Mouse (Mus musculus) spleen, adult 2 months (tissue): Measurements from ENCODE around the gene Ferd3l. TPM values are rescaled to one million over a fixed set of nuclear protein-coding genes. Genes with fewer than 3 reads are reported as not detected.

ENCODE experiments used
- DNase-seq, 2 experiments: peaks; one replicate each; pipeline versions ENCODE4 v3.0.0 to v3.0.0-alpha.2; 2012 to 2021; ENCODE audit warnings: low spot score in 2 of 2, low read depth in 1 of 2
- H3K27ac ChIP-seq: fragments of 200-500 bp; 2 replicates; pipeline ENCODE4 v1.5.1; 2012; ENCODE audit warnings: low read length, inconsistent platforms; ENCODE audit not compliant: insufficient read depth
- H3K27me3 ChIP-seq: fragments of 200-500 bp; 2 replicates; pipeline ENCODE4 v1.6.1; 2012; ENCODE audit warnings: mild to moderate bottlenecking, moderate library complexity, low read length, inconsistent platforms; ENCODE audit not compliant: control insufficient read depth, insufficient read depth
- H3K36me3 ChIP-seq: fragments of 200-500 bp; 2 replicates; pipeline ENCODE4 v1.6.1; 2012; ENCODE audit warnings: mild to moderate bottlenecking, low read length, inconsistent platforms; ENCODE audit not compliant: control insufficient read depth, insufficient read depth
- H3K4me1 ChIP-seq: fragments of 200-500 bp; 2 replicates; pipeline ENCODE4 v1.6.1; 2011; ENCODE audit warnings: inconsistent platforms; ENCODE audit not compliant: control insufficient read depth, insufficient read depth, insufficient read length
- H3K4me3 ChIP-seq: fragments of 200-500 bp; 2 replicates; pipeline ENCODE4 v1.5.1; 2011; ENCODE audit warnings: mild to moderate bottlenecking, inconsistent platforms; ENCODE audit not compliant: insufficient read depth, insufficient read length; ENCODE audit errors: extremely low read depth
- CTCF ChIP-seq: fragments of 200-500 bp; IDR thresholded peaks from 2 replicates; pipeline ENCODE4 v1.5.1; 2011; ENCODE audit warnings: mild to moderate bottlenecking, inconsistent platforms; ENCODE audit not compliant: insufficient read depth, insufficient read length, insufficient replicate concordance; ENCODE audit errors: extremely low read depth
- POLR2A ChIP-seq: fragments of 200-500 bp; IDR thresholded peaks from 2 replicates; pipeline ENCODE4 v1.6.1; 2011; ENCODE audit warnings: low read depth, low read length, inconsistent platforms
- WGBS: fragments of 180-500 bp; shearing (Covaris S2); methylation state at CpG from one replicate; pipeline ENCODE4 v1.1.7; 2018; 5-methylcytosine and 5-hydroxymethylcytosine counted together
- polyA plus RNA-seq: library from polyadenylated mRNA; depleted of rRNA; stranded (reverse); fragments of >200 nt; gene quantifications from 2 replicates; pipeline ENCODE4 v1.2.3, GENCODE M21; 2012; rRNA removed

Gene Ferd3l
- polyA plus RNA-seq: not detected in 2 replicates

GRCm38 (mm10) chr12:33928331-33929192 lies at the start of gene Ferd3l:
TSS of gene Ferd3l (plus strand) at chr12:33928425.
- H3K27ac ChIP-seq: no peak within 1 kb of the TSS
- no peaks in the 10 kb centered on the region for H3K4me1 ChIP-seq
- H3K27me3 ChIP-seq: peaks cover 6% of the 10 kb centered on the region; the same call in 1 of the 2 replicates
- no peak for DNase-seq
- WGBS: 6% methylated on average over 39 of the region's 39 CpGs
- no peak within 1 kb of the TSS for H3K4me3 ChIP-seq
- TF ChIP-seq CTCF (no peak), POLR2A (no peak)
- H3K36me3 ChIP-seq: no peaks in the 10 kb centered on the region

DNA sequence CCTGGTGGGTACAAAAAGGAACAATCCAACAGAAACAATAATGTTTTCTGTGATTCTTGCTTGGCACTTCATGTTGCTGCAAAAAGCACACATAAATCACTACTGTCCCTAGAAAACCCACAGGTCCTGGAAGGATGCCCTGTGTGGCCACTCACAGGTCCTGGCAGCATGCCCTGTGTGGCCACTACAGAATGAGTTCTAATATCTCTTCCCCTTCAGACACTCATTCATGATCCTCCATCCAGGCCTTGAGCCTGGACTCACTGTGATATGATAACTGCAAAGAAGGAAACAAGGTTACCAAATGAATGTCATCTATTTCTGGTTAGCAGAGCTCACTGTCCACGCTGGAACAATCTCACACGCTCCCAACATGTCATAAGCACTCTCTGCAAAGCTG lies 34.3 kb upstream of the Ferd3l start:
- DNase-seq: no peak
- no peaks in the 10 kb centered on the region for H3K27me3 ChIP-seq
- H3K27ac ChIP-seq: no peak overlapping the region
- H3K4me3 ChIP-seq: no peak overlapping the region
- WGBS: 84% methylated on average over 2 of the region's 2 CpGs
- no peaks in the 10 kb centered on the region for H3K36me3 ChIP-seq
- no peak for TF ChIP-seq POLR2A
- no peak for TF ChIP-seq CTCF
- no peaks in the 10 kb centered on the region for H3K4me1 ChIP-seq

GRCm38 (mm10) chr12:33894621-33895020 lies 33.6 kb upstream of the Ferd3l start:
- DNase-seq: no peak
- Histone ChIP-seq H3K4me1 (no peaks in the 10 kb centered on the region), H3K36me3 (no peaks in the 10 kb centered on the region), H3K27me3 (no peaks in the 10 kb centered on the region), H3K27ac (no peak overlapping the region), H3K4me3 (no peak overlapping the region)
- 45% methylated on average over 1 of the region's 1 CpGs for WGBS
- TF ChIP-seq POLR2A (no peak), CTCF (no peak)

DNA sequence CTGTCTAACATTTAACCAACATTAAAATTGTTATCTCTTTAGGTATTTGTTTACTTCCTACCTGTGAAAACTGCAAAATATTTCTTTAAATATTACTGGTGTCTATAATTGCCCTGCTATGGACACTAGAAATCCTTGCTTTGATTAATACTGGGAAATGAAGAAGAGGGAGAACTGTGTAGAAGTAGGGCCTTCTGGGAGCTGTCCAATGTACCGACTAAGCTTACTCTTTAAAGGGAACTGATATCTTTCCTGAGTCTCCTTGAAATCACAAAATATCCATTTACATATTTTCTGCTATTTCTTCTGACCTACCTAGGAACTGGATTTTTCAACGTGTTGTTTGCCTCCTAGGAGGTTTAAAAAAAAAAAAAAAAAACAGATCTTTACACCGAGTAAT lies 1.5 kb upstream of the Ferd3l start:
- Histone ChIP-seq H3K27me3 (peaks cover 6% of the 10 kb centered on the region; the same call in 1 of the 2 replicates), H3K27ac (no peak overlapping the region), H3K36me3 (no peaks in the 10 kb centered on the region), H3K4me3 (no peak overlapping the region), H3K4me1 (no peaks in the 10 kb centered on the region)
- no peak for DNase-seq
- 12% methylated on average over 3 of the region's 3 CpGs for WGBS
- TF ChIP-seq POLR2A (no peak), CTCF (no peak)

GRCm38 (mm10) chr12:33927334-33928098 lies 709 bp upstream of the Ferd3l start:
- no peak for DNase-seq
- H3K36me3 ChIP-seq: no peaks in the 10 kb centered on the region
- no peak for TF ChIP-seq POLR2A
- no peak for TF ChIP-seq CTCF
- no peaks in the 10 kb centered on the region for H3K4me1 ChIP-seq
- H3K4me3 ChIP-seq: no peak overlapping the region
- WGBS: 7% methylated on average over 15 of the region's 15 CpGs
- peaks cover 6% of the 10 kb centered on the region; the same call in 1 of the 2 replicates for H3K27me3 ChIP-seq
- H3K27ac ChIP-seq: no peak overlapping the region

DNA sequence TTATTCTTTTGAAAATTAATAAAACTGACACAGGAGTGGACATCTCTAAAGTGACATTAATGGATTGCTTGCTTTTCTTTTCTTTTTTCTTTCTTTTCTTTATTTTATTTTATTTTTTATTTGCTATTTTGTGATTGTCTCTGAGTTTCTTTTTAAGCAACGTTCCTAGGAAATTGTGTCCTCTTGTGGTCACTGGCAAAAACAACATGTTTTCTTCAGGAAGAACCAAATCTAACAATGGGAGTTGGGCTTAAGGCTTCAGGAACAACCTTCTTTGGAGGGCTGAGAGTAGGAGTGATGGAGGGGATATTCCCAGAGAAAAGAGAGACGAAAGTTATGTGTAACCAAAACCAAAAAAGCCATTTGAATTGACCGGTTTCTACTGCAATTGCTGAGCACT lies 24.6 kb downstream of the Ferd3l start:
- Histone ChIP-seq H3K36me3 (no peaks in the 10 kb centered on the region), H3K27me3 (peaks cover 13% of the 10 kb centered on the region), H3K4me1 (peaks cover 5% of the 10 kb centered on the region; the same call in 1 of the 2 replicates), H3K27ac (no peak overlapping the region), H3K4me3 (no peak overlapping the region)
- WGBS: 8% methylated on average over 3 of the region's 3 CpGs
- TF ChIP-seq POLR2A (no peak), CTCF (no peak)
- DNase-seq: no peak
